Mouse (Mus musculus): Measurements from ENCODE around the gene Cebpb. TPM values are rescaled to one million over a fixed set of nuclear protein-coding genes. Genes with fewer than 3 reads are reported as not detected.
"Not testable (repeated sequence)": the region's sequence is repeated elsewhere in the genome, so short reads cannot be mapped to it uniquely, and the experiment has no call there.

Gene Cebpb
- 0.11 and 0.14 TPM in 2 replicates for polyA plus RNA-seq (2015; fragmentation: Nextera tagmentation; extraction: Ambion mirVana)

DNA sequence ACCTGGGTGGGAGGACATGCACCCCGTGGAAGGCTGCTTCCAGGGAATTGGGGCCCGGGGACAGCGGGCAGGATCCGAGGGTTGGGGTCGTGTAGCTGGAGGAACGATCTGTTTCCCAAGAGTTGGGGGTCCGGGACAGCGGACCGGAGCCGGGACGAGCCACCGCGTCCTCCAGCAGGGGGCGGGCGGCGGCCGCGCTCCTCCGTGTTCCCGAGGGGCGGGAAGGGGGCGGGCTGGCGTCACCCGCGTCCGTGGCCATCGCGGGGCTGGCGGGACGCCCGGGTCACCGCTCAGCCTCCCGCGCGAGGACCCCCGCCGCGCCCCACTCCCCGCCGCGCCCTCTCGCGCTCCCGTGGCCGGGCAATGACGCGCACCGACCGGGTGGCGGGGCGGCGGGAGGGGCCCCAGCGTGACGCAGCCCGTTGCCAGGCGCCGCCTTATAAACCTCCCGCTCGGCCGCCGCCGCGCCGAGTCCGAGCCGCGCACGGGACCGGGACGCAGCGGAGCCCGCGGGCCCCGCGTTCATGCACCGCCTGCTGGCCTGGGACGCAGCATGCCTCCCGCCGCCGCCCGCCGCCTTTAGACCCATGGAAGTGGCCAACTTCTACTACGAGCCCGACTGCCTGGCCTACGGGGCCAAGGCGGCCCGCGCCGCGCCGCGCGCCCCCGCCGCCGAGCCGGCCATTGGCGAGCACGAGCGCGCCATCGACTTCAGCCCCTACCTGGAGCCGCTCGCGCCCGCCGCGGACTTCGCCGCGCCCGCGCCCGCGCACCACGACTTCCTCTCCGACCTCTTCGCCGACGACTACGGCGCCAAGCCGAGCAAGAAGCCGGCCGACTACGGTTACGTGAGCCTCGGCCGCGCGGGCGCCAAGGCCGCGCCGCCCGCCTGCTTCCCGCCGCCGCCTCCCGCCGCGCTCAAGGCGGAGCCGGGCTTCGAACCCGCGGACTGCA is at the start of gene Cebpb:
TSS of gene Cebpb (plus strand) at position 418 of the 954 bp plus-strand sequence.
- peak; percentile 65 for ATAC-seq
- Histone ChIP-seq H3K4me1 (peaks cover 11% of the 10 kb centered on the region), H3K27me3 (peaks cover 77% of the 10 kb centered on the region), H3K27ac (no peak within 1 kb of the TSS), H3K4me3 (peak within 1 kb of the TSS; percentile 63), H3K36me3 (ENCODE audit: poor library complexity, severe bottlenecking) (no peaks in the 10 kb centered on the region), H3K4me2 (peak within 1 kb of the TSS; percentile 95), H3K9ac (peak within 1 kb of the TSS; percentile 64), H3K9me3 (replicated peaks) (no peaks in the 10 kb centered on the region)
- under 1% methylated on average over 91 of the region's 147 CpGs for WGBS

- Histone ChIP-seq H3K4me3 (no peak overlapping the region), H3K4me1 (no peaks in the 10 kb centered on the region), H3K9ac (no peak overlapping the region), H3K4me2 (no peak overlapping the region), H3K9me3 (replicated peaks) (no peaks in the 10 kb centered on the region), H3K27me3 (no peaks in the 10 kb centered on the region), H3K36me3 (ENCODE audit: poor library complexity, severe bottlenecking) (peaks cover 24% of the 10 kb centered on the region), H3K27ac (no peak overlapping the region)
- no peak for ATAC-seq
- 84% methylated on average over 3 of the region's 3 CpGs for WGBS
Observed at GRCm38 (mm10) chr2:167640279-167640678, 48.4 kb upstream of the Cebpb start.

- no peaks in the 10 kb centered on the region for H3K4me1 ChIP-seq
- H3K4me3 ChIP-seq: no peak overlapping the region
- no peaks in the 10 kb centered on the region for H3K9me3 ChIP-seq (replicated peaks)
- H3K27me3 ChIP-seq: no peaks in the 10 kb centered on the region
- no peak for ATAC-seq
- H3K27ac ChIP-seq: no peak overlapping the region
- H3K4me2 ChIP-seq: no peak overlapping the region
- 57% methylated on average over 8 of the region's 8 CpGs for WGBS
- peaks cover 31% of the 10 kb centered on the region for H3K36me3 ChIP-seq (ENCODE audit: poor library complexity, severe bottlenecking)
- no peak overlapping the region for H3K9ac ChIP-seq
Observed at GRCm38 (mm10) chr2:167641337-167641736, 47.4 kb upstream of the Cebpb start.

DNA sequence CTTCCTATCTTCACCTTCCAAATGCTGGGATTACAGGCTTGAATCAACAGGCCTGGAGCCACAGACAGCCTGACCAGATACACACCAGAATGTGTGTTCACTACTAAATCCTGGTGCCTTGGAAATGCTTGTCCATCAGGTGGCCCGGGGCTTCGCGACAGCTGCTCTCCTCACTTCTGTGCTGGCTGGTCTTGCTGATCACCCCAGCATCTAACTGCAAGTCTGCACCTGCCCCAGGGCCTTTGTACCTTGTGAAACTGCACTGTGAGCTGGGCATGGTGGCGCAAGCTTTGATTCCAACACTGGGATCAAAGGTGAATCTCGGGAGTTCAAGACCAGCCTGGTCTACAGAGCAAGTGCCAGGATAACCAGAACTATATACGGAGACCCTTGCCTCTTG is 46.6 kb upstream of the Cebpb start:
- WGBS: 87% methylated on average over 6 of the region's 6 CpGs
- ATAC-seq: no peak

DNA sequence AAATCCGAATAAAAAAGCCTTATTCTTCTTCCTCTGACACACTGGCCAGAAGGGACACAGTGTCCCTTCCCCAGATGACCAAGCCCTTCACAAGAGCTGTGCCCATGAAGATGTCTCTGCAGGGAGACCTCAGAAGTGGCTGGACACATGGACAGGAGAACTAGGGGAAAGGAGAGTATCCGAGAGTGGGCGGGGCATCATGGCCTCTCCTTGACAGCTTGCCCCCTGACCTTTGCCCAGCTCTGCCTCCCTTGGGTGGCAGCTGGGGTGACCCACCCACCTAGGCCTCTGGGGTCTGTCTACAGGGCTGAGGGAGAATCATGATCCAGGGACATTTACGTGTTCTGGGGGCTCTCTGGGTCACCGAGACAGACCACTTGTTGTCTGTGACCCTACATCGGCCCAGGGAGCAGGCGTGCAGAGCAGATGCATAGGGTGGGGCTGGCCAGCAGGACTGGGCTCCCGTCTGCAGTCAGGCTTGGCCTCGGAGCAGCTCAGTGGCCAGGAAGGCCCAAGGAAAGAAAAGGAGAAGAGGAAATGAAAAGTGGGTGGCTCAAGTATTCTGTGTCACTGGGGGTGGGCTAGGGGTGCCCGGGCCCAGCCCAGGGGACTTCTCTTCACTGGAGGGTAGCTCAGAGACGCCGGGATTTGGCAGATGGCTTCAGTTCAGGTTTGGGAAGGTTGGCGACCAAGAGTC is 45.2 kb upstream of the Cebpb start:
- H3K4me2 ChIP-seq; H3K9me3 ChIP-seq (replicated peaks); H3K4me1 ChIP-seq; H3K27me3 ChIP-seq; ATAC-seq; H3K4me3 ChIP-seq; H3K9ac ChIP-seq; H3K27ac ChIP-seq: not testable (repeated sequence)
- H3K36me3 ChIP-seq (ENCODE audit: poor library complexity, severe bottlenecking): peaks cover 38% of the 10 kb centered on the region
- WGBS: 87% methylated on average over 13 of the region's 13 CpGs

More for the DNA sequence above, 46.6 kb upstream of the Cebpb start:
- Histone ChIP-seq H3K4me1 (no peaks in the 10 kb centered on the region), H3K36me3 (ENCODE audit: poor library complexity, severe bottlenecking) (peaks cover 31% of the 10 kb centered on the region), H3K4me3 (no peak overlapping the region), H3K27ac (no peak overlapping the region), H3K27me3 (no peaks in the 10 kb centered on the region), H3K9ac (no peak overlapping the region), H3K4me2 (no peak overlapping the region), H3K9me3 (replicated peaks) (no peaks in the 10 kb centered on the region)

- 83% methylated on average over 4 of the region's 4 CpGs for WGBS
- no peak overlapping the region for H3K9ac ChIP-seq
- no peaks in the 10 kb centered on the region for H3K27me3 ChIP-seq
- no peak overlapping the region for H3K4me2 ChIP-seq
- no peak overlapping the region for H3K4me3 ChIP-seq
- H3K9me3 ChIP-seq (replicated peaks): no peaks in the 10 kb centered on the region
- ATAC-seq: no peak
- peaks cover 46% of the 10 kb centered on the region for H3K36me3 ChIP-seq (ENCODE audit: poor library complexity, severe bottlenecking)
- no peak overlapping the region for H3K27ac ChIP-seq
- no peaks in the 10 kb centered on the region for H3K4me1 ChIP-seq
Observed at GRCm38 (mm10) chr2:167646411-167646810, 42.3 kb upstream of the Cebpb start.

DNA sequence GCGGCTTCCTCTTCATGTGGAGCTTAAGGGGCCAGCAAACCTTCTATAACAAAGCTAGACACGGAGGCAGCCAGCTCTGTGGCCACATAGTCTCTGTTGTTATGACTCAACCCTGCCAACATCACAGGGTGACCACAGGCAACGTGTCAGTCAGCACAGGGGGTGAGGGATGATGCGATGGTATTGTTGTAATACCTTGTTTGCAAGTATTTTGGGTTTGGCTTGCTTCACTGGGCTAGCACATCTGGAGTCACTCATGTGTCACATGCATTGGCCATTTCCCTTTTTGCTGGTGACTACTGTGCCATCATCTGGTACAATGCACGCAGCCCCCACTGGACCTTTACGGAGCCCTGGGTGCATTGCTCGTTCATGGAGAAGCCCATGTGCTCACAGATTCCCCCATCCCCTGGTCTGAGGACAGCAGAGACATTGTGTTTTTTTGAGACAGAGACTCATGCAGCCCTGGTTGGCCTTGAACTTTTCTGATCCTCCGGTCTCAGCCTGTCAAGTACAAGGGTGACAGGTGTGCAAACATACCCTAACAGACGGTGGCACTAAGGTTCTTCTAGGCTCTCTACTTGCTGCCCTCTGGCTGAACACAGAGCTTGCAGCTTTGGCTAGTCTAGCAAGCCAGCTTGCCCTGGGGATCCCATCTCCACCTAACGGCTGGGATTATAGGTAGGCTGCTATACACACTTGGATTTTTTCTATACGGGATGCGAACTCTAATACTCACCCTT is 39.3 kb upstream of the Cebpb start:
- ATAC-seq: no peak
- H3K4me3 ChIP-seq: no peak overlapping the region
- no peak overlapping the region for H3K27ac ChIP-seq
- no peaks in the 10 kb centered on the region for H3K9me3 ChIP-seq (replicated peaks)
- WGBS: 92% methylated on average over 12 of the region's 12 CpGs
- H3K36me3 ChIP-seq (ENCODE audit: poor library complexity, severe bottlenecking): peaks cover 59% of the 10 kb centered on the region
- no peaks in the 10 kb centered on the region for H3K4me1 ChIP-seq
- no peak overlapping the region for H3K9ac ChIP-seq
- no peak overlapping the region for H3K4me2 ChIP-seq
- no peaks in the 10 kb centered on the region for H3K27me3 ChIP-seq

GRCm38 (mm10) chr2:167651622-167652021 is 37.1 kb upstream of the Cebpb start:
- 93% methylated on average over 9 of the region's 9 CpGs for WGBS
- Histone ChIP-seq H3K4me2 (no peak overlapping the region), H3K4me1 (no peaks in the 10 kb centered on the region), H3K9ac (no peak overlapping the region; the same call in 1 of the 2 replicates), H3K27me3 (no peaks in the 10 kb centered on the region), H3K36me3 (ENCODE audit: poor library complexity, severe bottlenecking) (peaks cover 49% of the 10 kb centered on the region), H3K4me3 (no peak overlapping the region), H3K27ac (no peak overlapping the region), H3K9me3 (replicated peaks) (no peaks in the 10 kb centered on the region)
- no peak for ATAC-seq

DNA sequence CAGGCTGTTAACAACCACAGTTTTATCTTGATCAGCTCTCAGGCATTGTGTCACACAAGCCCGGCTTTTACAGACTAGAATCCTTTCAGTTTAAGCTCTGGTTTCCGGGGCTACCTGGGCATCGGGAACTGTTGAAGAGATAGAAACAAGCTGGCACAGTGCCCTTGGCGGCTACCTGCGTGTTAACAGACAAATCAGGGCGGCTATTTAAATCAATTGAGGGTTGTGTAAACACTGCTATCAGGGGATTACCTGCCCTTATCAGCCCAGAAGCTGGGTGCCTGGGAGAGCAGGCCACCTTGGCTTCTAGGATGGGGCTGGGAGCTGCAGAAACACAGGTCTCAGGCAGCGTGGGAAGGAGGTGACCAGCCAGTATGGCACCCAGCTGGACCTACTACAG is 36.0 kb upstream of the Cebpb start:
- no peak overlapping the region for H3K27ac ChIP-seq
- no peak overlapping the region for H3K4me2 ChIP-seq
- no peaks in the 10 kb centered on the region for H3K27me3 ChIP-seq
- no peak for ATAC-seq
- no peaks in the 10 kb centered on the region for H3K9me3 ChIP-seq (replicated peaks)
- H3K4me3 ChIP-seq: no peak overlapping the region
- WGBS: 81% methylated on average over 7 of the region's 7 CpGs
- no peaks in the 10 kb centered on the region for H3K4me1 ChIP-seq
- peaks cover 49% of the 10 kb centered on the region for H3K36me3 ChIP-seq (ENCODE audit: poor library complexity, severe bottlenecking)
- no peak overlapping the region for H3K9ac ChIP-seq

DNA sequence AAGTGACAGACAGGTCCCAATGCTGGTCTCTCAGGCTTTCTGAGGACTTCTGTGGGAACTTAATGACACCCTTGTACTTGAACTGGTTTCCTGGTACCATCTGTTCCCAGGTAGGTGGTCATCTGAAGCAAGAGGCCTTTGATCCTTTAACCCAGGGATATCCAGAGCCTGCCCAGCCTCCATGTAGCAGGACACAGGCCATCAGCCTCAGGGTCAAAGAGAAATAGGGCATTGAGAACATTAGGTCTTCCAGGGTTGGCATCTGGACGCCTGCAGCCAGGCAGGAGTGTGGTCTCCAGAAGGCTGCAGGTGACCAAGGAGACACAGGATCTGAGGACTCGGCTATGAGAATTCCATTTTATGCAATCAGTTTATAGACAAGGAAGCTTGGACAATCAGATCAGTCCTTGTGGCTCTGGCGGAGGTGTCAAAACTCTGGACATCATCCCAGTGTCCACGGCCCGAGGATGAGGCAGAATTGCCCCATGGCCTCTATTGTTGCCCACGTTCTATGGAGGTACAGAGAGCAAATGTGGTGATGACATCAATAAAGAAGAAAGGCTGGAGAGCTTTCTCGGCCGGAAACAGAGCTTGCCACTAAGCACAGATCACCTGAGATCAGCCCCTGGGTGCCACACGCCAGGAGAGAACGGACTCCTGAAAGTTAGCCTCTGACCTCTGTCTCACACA is 33.7 kb upstream of the Cebpb start:
- Histone ChIP-seq H3K9ac (no peak overlapping the region), H3K9me3 (replicated peaks) (no peaks in the 10 kb centered on the region), H3K27ac (no peak overlapping the region), H3K27me3 (no peaks in the 10 kb centered on the region), H3K4me1 (peaks cover 16% of the 10 kb centered on the region), H3K36me3 (ENCODE audit: poor library complexity, severe bottlenecking) (peaks cover 38% of the 10 kb centered on the region), H3K4me2 (no peak overlapping the region), H3K4me3 (no peak overlapping the region)
- no peak for ATAC-seq
- WGBS: 87% methylated on average over 10 of the region's 10 CpGs

DNA sequence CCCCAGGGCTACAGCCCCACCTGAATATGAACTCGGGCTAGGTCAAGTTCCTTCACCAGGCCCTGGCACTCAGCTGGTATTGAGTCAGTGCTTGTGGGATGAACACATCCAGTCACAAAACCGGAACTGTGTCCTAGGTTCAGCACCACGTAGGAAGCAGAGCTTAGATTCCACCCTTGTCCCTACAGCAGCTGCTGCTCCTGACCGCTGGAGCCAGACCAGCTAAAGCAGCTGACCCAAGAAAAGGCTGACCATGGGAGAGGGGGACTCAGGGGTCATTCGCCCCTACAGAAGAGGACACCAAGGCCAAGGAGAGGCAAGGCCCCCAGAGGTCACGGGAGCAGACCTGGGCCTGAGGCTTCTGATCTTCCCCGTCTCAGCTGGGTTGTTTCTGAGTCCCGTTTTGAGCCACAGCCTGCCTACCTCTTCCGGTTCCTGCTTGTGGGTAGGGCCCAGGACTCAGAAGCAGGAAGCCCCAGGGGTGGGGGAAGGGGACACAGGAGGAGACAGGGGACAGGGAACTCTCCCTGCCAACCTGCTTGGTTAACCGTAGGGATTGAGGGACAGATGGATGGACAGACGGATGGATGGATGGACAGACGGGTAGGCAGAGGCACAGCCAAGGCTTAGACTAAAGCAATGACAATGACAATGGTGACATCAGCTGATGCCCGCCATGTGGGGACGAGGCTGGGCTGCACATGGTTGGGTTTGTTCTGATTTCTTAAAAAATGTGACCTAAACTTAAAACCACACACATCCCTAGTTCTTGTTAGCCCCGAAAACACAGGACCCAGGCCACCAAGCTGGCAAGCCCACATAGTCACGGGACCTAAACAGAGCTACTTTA is 31.9 kb upstream of the Cebpb start:
- no peak overlapping the region for H3K27ac ChIP-seq

More for the DNA sequence above, 31.9 kb upstream of the Cebpb start:
- ATAC-seq: no peak
- H3K9ac ChIP-seq: no peak overlapping the region; the same call in 1 of the 2 replicates
- H3K4me1 ChIP-seq: peaks cover 28% of the 10 kb centered on the region
- H3K27me3 ChIP-seq: peaks cover under 1% of the 10 kb centered on the region; the same call in 1 of the 2 replicates
- H3K4me3 ChIP-seq: no peak overlapping the region
- no peak overlapping the region for H3K4me2 ChIP-seq
- H3K36me3 ChIP-seq (ENCODE audit: poor library complexity, severe bottlenecking): peaks cover 30% of the 10 kb centered on the region
- 91% methylated on average over 16 of the region's 16 CpGs for WGBS
- no peaks in the 10 kb centered on the region for H3K9me3 ChIP-seq (replicated peaks)

Measured in forebrain, embryonic 13.5 days (tissue).